Mouse (Mus musculus): ENCODE measurements around the gene Acyp2.

DNA sequence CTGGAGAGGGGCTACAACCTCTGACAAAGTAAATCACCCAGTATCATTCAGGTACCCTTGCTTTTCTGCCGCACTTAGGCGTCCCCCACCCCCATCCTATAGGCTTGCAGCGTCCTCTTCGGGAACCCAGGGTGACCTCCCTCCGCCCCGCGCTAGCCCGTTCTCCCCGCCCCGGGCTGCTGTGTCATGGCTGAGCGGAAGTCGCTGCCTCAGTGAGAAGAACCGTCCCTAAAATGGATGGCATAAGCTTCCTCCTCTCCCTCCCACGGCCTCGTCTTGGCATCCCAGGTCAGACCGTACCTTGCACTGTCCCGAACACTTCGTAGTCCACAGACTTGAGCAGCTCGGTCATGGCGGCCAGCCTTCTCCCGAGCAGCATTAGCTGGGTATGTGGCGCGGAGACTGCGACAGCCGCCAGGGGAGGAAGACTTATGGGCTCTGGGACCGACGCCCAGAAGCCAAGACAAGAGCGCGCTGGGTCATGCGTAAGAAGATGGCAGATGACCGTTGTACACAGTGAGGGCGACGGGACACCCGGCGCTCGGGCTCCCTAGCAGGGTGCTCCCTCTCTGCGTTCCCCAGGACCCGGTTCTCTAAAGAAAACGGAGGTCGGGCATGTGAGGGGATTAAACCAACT, at the start of gene Acyp2:
- TF ChIP-seq POLR2A (IDR thresholded peaks at IDR 0.05; ENCODE audit: extremely low read depth, insufficient read depth, low read length) (peak; percentile 65), CTCF (IDR thresholded peaks at IDR 0.05; ENCODE audit: extremely low read depth, insufficient read depth, low read length) (no peak)

All from cortical plate, adult 2 months (tissue).